Mouse (Mus musculus): Measurements from ENCODE around the gene Col9a1. TPM values are rescaled to one million over a fixed set of nuclear protein-coding genes. Genes with fewer than 3 reads are reported as not detected.

The Col9a1 gene
- polyA plus RNA-seq, 1 experiment = 0.15 TPM

GRCm38 (mm10) chr1:24157751-24158150, 19.7 kb upstream of the Col9a1 start:
- DNase-seq = no peak
- WGBS = 98% methylated on average over 5 of the region's 5 CpGs
- no peaks in the 10 kb centered on the region for H3K36me3 ChIP-seq (ENCODE audit: control insufficient read depth, insufficient read depth, low read length)
- TF ChIP-seq POLR2A (IDR thresholded peaks at IDR 0.05; ENCODE audit: control insufficient read depth, extremely low read depth, insufficient read depth, low read length, poor library complexity) = no peak
- no peak for TF ChIP-seq CTCF (IDR thresholded peaks at IDR 0.05; ENCODE audit: borderline replicate concordance, control insufficient read depth, extremely low read depth, insufficient read depth, low read length, poor library complexity)
- H3K27me3 ChIP-seq (ENCODE audit: control insufficient read depth, insufficient read depth, low read length) = no peaks in the 10 kb centered on the region
- H3K27ac ChIP-seq (ENCODE audit: control insufficient read depth, insufficient read depth, low read length) = no peak overlapping the region
- H3K4me3 ChIP-seq (ENCODE audit: control insufficient read depth, insufficient read depth, low read length) = no peak overlapping the region
- no peaks in the 10 kb centered on the region for H3K4me1 ChIP-seq (replicated peaks; ENCODE audit: control insufficient read depth, insufficient read depth, low read length)

- no peaks in the 10 kb centered on the region for H3K36me3 ChIP-seq (ENCODE audit: control insufficient read depth, insufficient read depth, low read length)
- DNase-seq = no peak
- H3K27ac ChIP-seq (ENCODE audit: control insufficient read depth, insufficient read depth, low read length) = no peak overlapping the region
- no peak overlapping the region for H3K4me3 ChIP-seq (ENCODE audit: control insufficient read depth, insufficient read depth, low read length)
- no peaks in the 10 kb centered on the region for H3K4me1 ChIP-seq (replicated peaks; ENCODE audit: control insufficient read depth, insufficient read depth, low read length)
- TF ChIP-seq CTCF (IDR thresholded peaks at IDR 0.05; ENCODE audit: borderline replicate concordance, control insufficient read depth, extremely low read depth, insufficient read depth, low read length, poor library complexity) (no peak), POLR2A (IDR thresholded peaks at IDR 0.05; ENCODE audit: control insufficient read depth, extremely low read depth, insufficient read depth, low read length, poor library complexity) (no peak)
- no peaks in the 10 kb centered on the region for H3K27me3 ChIP-seq (ENCODE audit: control insufficient read depth, insufficient read depth, low read length)
- 33% methylated on average over 6 of the region's 6 CpGs for WGBS
Observed at GRCm38 (mm10) chr1:24169410-24169809, 8.0 kb upstream of the Col9a1 start.

GRCm38 (mm10) chr1:24171205-24171866, 6.1 kb upstream of the Col9a1 start:
- H3K27ac ChIP-seq (ENCODE audit: control insufficient read depth, insufficient read depth, low read length) = no peak overlapping the region
- no peaks in the 10 kb centered on the region for H3K36me3 ChIP-seq (ENCODE audit: control insufficient read depth, insufficient read depth, low read length)
- no peak overlapping the region for H3K4me3 ChIP-seq (ENCODE audit: control insufficient read depth, insufficient read depth, low read length)
- no peaks in the 10 kb centered on the region for H3K27me3 ChIP-seq (ENCODE audit: control insufficient read depth, insufficient read depth, low read length)
- DNase-seq = peak; percentile 6
- WGBS = 6% methylated on average over 4 of the region's 4 CpGs
- H3K4me1 ChIP-seq (replicated peaks; ENCODE audit: control insufficient read depth, insufficient read depth, low read length) = no peaks in the 10 kb centered on the region
- no peak for TF ChIP-seq CTCF (IDR thresholded peaks at IDR 0.05; ENCODE audit: borderline replicate concordance, control insufficient read depth, extremely low read depth, insufficient read depth, low read length, poor library complexity)
- TF ChIP-seq POLR2A (IDR thresholded peaks at IDR 0.05; ENCODE audit: control insufficient read depth, extremely low read depth, insufficient read depth, low read length, poor library complexity) = no peak

- no peak for DNase-seq
- TF ChIP-seq POLR2A (IDR thresholded peaks at IDR 0.05; ENCODE audit: control insufficient read depth, extremely low read depth, insufficient read depth, low read length, poor library complexity) = no peak
- no peak for TF ChIP-seq CTCF (IDR thresholded peaks at IDR 0.05; ENCODE audit: borderline replicate concordance, control insufficient read depth, extremely low read depth, insufficient read depth, low read length, poor library complexity)
- H3K27me3 ChIP-seq (ENCODE audit: control insufficient read depth, insufficient read depth, low read length) = no peaks in the 10 kb centered on the region
- 68% methylated on average over 1 of the region's 1 CpGs for WGBS
- no peak overlapping the region for H3K4me3 ChIP-seq (ENCODE audit: control insufficient read depth, insufficient read depth, low read length)
- H3K4me1 ChIP-seq (replicated peaks; ENCODE audit: control insufficient read depth, insufficient read depth, low read length) = no peaks in the 10 kb centered on the region
- H3K27ac ChIP-seq (ENCODE audit: control insufficient read depth, insufficient read depth, low read length) = no peak overlapping the region
- no peaks in the 10 kb centered on the region for H3K36me3 ChIP-seq (ENCODE audit: control insufficient read depth, insufficient read depth, low read length)
Observed at GRCm38 (mm10) chr1:24171898-24172297, 5.5 kb upstream of the Col9a1 start.

GRCm38 (mm10) chr1:24172656-24173055, 4.8 kb upstream of the Col9a1 start:
- 70% methylated on average over 3 of the region's 3 CpGs for WGBS
- DNase-seq = no peak
- no peak overlapping the region for H3K27ac ChIP-seq (ENCODE audit: control insufficient read depth, insufficient read depth, low read length)
- TF ChIP-seq POLR2A (IDR thresholded peaks at IDR 0.05; ENCODE audit: control insufficient read depth, extremely low read depth, insufficient read depth, low read length, poor library complexity) (no peak), CTCF (IDR thresholded peaks at IDR 0.05; ENCODE audit: borderline replicate concordance, control insufficient read depth, extremely low read depth, insufficient read depth, low read length, poor library complexity) (no peak)
- H3K36me3 ChIP-seq (ENCODE audit: control insufficient read depth, insufficient read depth, low read length) = no peaks in the 10 kb centered on the region
- no peak overlapping the region for H3K4me3 ChIP-seq (ENCODE audit: control insufficient read depth, insufficient read depth, low read length)
- H3K27me3 ChIP-seq (ENCODE audit: control insufficient read depth, insufficient read depth, low read length) = no peaks in the 10 kb centered on the region
- H3K4me1 ChIP-seq (replicated peaks; ENCODE audit: control insufficient read depth, insufficient read depth, low read length) = no peaks in the 10 kb centered on the region

- Histone ChIP-seq H3K4me1 (replicated peaks; ENCODE audit: control insufficient read depth, insufficient read depth, low read length) (no peaks in the 10 kb centered on the region), H3K27me3 (ENCODE audit: control insufficient read depth, insufficient read depth, low read length) (no peaks in the 10 kb centered on the region), H3K4me3 (ENCODE audit: control insufficient read depth, insufficient read depth, low read length) (no peak overlapping the region), H3K27ac (ENCODE audit: control insufficient read depth, insufficient read depth, low read length) (no peak overlapping the region), H3K36me3 (ENCODE audit: control insufficient read depth, insufficient read depth, low read length) (no peaks in the 10 kb centered on the region)
- no peak for DNase-seq
- no peak for TF ChIP-seq CTCF (IDR thresholded peaks at IDR 0.05; ENCODE audit: borderline replicate concordance, control insufficient read depth, extremely low read depth, insufficient read depth, low read length, poor library complexity)
- TF ChIP-seq POLR2A (IDR thresholded peaks at IDR 0.05; ENCODE audit: control insufficient read depth, extremely low read depth, insufficient read depth, low read length, poor library complexity) = no peak
- 87% methylated on average over 3 of the region's 3 CpGs for WGBS
Observed at GRCm38 (mm10) chr1:24175761-24176160, 1.6 kb upstream of the Col9a1 start.

- WGBS = 71% methylated on average over 2 of the region's 2 CpGs
Observed at GRCm38 (mm10) chr1:24179856-24180255, 2.4 kb downstream of the Col9a1 start.

More at GRCm38 (mm10) chr1:24179856-24180255, 2.4 kb downstream of the Col9a1 start:
- Histone ChIP-seq H3K27ac (ENCODE audit: control insufficient read depth, insufficient read depth, low read length) (no peak overlapping the region), H3K27me3 (ENCODE audit: control insufficient read depth, insufficient read depth, low read length) (no peaks in the 10 kb centered on the region), H3K4me3 (ENCODE audit: control insufficient read depth, insufficient read depth, low read length) (no peak overlapping the region), H3K4me1 (replicated peaks; ENCODE audit: control insufficient read depth, insufficient read depth, low read length) (no peaks in the 10 kb centered on the region), H3K36me3 (ENCODE audit: control insufficient read depth, insufficient read depth, low read length) (no peaks in the 10 kb centered on the region)
- DNase-seq = no peak
- no peak for TF ChIP-seq CTCF (IDR thresholded peaks at IDR 0.05; ENCODE audit: borderline replicate concordance, control insufficient read depth, extremely low read depth, insufficient read depth, low read length, poor library complexity)
- no peak for TF ChIP-seq POLR2A (IDR thresholded peaks at IDR 0.05; ENCODE audit: control insufficient read depth, extremely low read depth, insufficient read depth, low read length, poor library complexity)
